Mouse (Mus musculus) liver, adult 2 months (tissue): ENCODE measurements around the gene Itga8. TPM values are rescaled to one million over a fixed set of nuclear protein-coding genes. Genes with fewer than 3 reads are reported as not detected.

Source experiments
- DNase-seq: peaks from one replicate; pipeline ENCODE4 v3.0.0-alpha.2; 2011; ENCODE audit warnings: low read depth, low spot score; ENCODE audit errors: extremely low read depth
- H3K27ac ChIP-seq: fragments of 200-500 bp; replicated peaks from 2 replicates; pipeline ENCODE4 v1.5.1; 2012; ENCODE audit warnings: low read depth, mild to moderate bottlenecking, control low read depth, inconsistent platforms, low read length; ENCODE audit not compliant: insufficient read depth
- H3K27me3 ChIP-seq: fragments of 200-500 bp; 2 replicates; pipeline ENCODE4 v1.6.1; 2012; ENCODE audit warnings: mild to moderate bottlenecking, moderate library complexity, low read length, inconsistent platforms; ENCODE audit not compliant: control insufficient read depth, insufficient read depth
- H3K36me3 ChIP-seq: fragments of 200-500 bp; 2 replicates; pipeline ENCODE4 v1.6.1; 2012; ENCODE audit warnings: low read length, inconsistent platforms; ENCODE audit not compliant: control insufficient read depth, insufficient read depth
- H3K4me1 ChIP-seq: fragments of 200-500 bp; 2 replicates; pipeline ENCODE4 v1.6.1; 2011; ENCODE audit warnings: low read length; ENCODE audit not compliant: control insufficient read depth, insufficient read depth
- H3K4me3 ChIP-seq: fragments of 200-500 bp; 2 replicates; pipeline ENCODE4 v1.5.1; 2011; ENCODE audit warnings: low read depth, mild to moderate bottlenecking, control low read depth, low read length, moderate library complexity; ENCODE audit not compliant: insufficient read depth
- H3K79me2 ChIP-seq: fragments of 200-500 bp; 2 replicates; pipeline ENCODE4 v1.6.1; 2012; ENCODE audit warnings: inconsistent platforms, mild to moderate bottlenecking, low read length, moderate library complexity; ENCODE audit not compliant: control insufficient read depth, insufficient read depth
- H3K9ac ChIP-seq: fragments of 200-500 bp; 2 replicates; pipeline ENCODE4 v1.6.1; 2012; ENCODE audit warnings: low read depth, mild to moderate bottlenecking, control low read depth, inconsistent platforms, low read length
- CTCF ChIP-seq: fragments of 200-500 bp; IDR thresholded peaks from 2 replicates; pipeline ENCODE4 v1.5.1; 2011; ENCODE audit warnings: low read depth, low read length, control low read depth
- POLR2A ChIP-seq: fragments of 200-500 bp; IDR thresholded peaks from 2 replicates; pipeline ENCODE4 v1.6.1; 2011; ENCODE audit warnings: low read length, control low read depth; ENCODE audit not compliant: insufficient read depth; ENCODE audit errors: extremely low read depth
- WGBS: fragments of 180-500 bp; shearing (Covaris S2); methylation state at CpG from one replicate; pipeline ENCODE4 v1.1.7; 2018; 5-methylcytosine and 5-hydroxymethylcytosine counted together
- polyA plus RNA-seq: library from polyadenylated mRNA; depleted of rRNA; stranded (reverse); fragments of >200 nt; gene quantifications from 2 replicates; pipeline ENCODE4 v1.2.3, GENCODE M21; 2012
- total RNA-seq: library from RNA; depleted of rRNA; stranded (reverse); fragments of >200 nt; gene quantifications from 2 replicates; pipeline ENCODE4 v1.2.3, GENCODE M21; 2014

Itga8 gene
- total and polyA plus RNA-seq, 2 experiments: 1.8 to 5.2 TPM

GRCm38 (mm10) chr2:12103183-12103582 is 198.5 kb downstream of the Itga8 start:
- Histone ChIP-seq H3K27ac (no peak overlapping the region), H3K27me3 (no peaks in the 10 kb centered on the region), H3K4me1 (no peaks in the 10 kb centered on the region), H3K36me3 (no peaks in the 10 kb centered on the region), H3K79me2 (no peaks in the 10 kb centered on the region), H3K9ac (no peak overlapping the region), H3K4me3 (no peak overlapping the region)
- TF ChIP-seq CTCF (no peak), POLR2A (no peak)
- WGBS: 86% methylated on average over 1 of the region's 1 CpGs
- no peak for DNase-seq

GRCm38 (mm10) chr2:12092203-12092984 is 209.3 kb downstream of the Itga8 start:
- no peaks in the 10 kb centered on the region for H3K36me3 ChIP-seq
- no peaks in the 10 kb centered on the region for H3K4me1 ChIP-seq
- H3K9ac ChIP-seq: no peak overlapping the region
- 77% methylated on average over 7 of the region's 7 CpGs for WGBS
- no peaks in the 10 kb centered on the region for H3K79me2 ChIP-seq
- no peak for DNase-seq
- H3K27ac ChIP-seq: no peak overlapping the region
- TF ChIP-seq CTCF (no peak), POLR2A (no peak)
- H3K27me3 ChIP-seq: no peaks in the 10 kb centered on the region
- no peak overlapping the region for H3K4me3 ChIP-seq

- TF ChIP-seq POLR2A: no peak
- TF ChIP-seq CTCF: no peak
- no peak for DNase-seq
- Histone ChIP-seq H3K4me1 (no peaks in the 10 kb centered on the region), H3K4me3 (no peak overlapping the region), H3K36me3 (no peaks in the 10 kb centered on the region), H3K27ac (no peak overlapping the region), H3K27me3 (no peaks in the 10 kb centered on the region), H3K9ac (no peak overlapping the region), H3K79me2 (no peaks in the 10 kb centered on the region)
- 72% methylated on average over 2 of the region's 2 CpGs for WGBS
Measured at GRCm38 (mm10) chr2:12090993-12091392, 210.7 kb downstream of the Itga8 start.

- no peak overlapping the region for H3K27ac ChIP-seq
- H3K36me3 ChIP-seq: no peaks in the 10 kb centered on the region
- no peak overlapping the region for H3K9ac ChIP-seq
- no peak for TF ChIP-seq POLR2A
- TF ChIP-seq CTCF: no peak
- no peak overlapping the region for H3K4me3 ChIP-seq
- 76% methylated on average over 2 of the region's 2 CpGs for WGBS
- no peaks in the 10 kb centered on the region for H3K4me1 ChIP-seq
- H3K27me3 ChIP-seq: no peaks in the 10 kb centered on the region
- no peaks in the 10 kb centered on the region for H3K79me2 ChIP-seq
- no peak for DNase-seq
Measured at GRCm38 (mm10) chr2:12085492-12085891, 216.2 kb downstream of the Itga8 start.

- DNase-seq: no peak
- Histone ChIP-seq H3K4me3 (no peak overlapping the region), H3K9ac (no peak overlapping the region), H3K27me3 (no peaks in the 10 kb centered on the region), H3K4me1 (no peaks in the 10 kb centered on the region), H3K36me3 (no peaks in the 10 kb centered on the region), H3K79me2 (no peaks in the 10 kb centered on the region), H3K27ac (no peak overlapping the region)
- TF ChIP-seq CTCF (no peak), POLR2A (no peak)
- WGBS: 81% methylated on average over 4 of the region's 4 CpGs
Measured at GRCm38 (mm10) chr2:12084341-12084740, 217.4 kb downstream of the Itga8 start.

DNA sequence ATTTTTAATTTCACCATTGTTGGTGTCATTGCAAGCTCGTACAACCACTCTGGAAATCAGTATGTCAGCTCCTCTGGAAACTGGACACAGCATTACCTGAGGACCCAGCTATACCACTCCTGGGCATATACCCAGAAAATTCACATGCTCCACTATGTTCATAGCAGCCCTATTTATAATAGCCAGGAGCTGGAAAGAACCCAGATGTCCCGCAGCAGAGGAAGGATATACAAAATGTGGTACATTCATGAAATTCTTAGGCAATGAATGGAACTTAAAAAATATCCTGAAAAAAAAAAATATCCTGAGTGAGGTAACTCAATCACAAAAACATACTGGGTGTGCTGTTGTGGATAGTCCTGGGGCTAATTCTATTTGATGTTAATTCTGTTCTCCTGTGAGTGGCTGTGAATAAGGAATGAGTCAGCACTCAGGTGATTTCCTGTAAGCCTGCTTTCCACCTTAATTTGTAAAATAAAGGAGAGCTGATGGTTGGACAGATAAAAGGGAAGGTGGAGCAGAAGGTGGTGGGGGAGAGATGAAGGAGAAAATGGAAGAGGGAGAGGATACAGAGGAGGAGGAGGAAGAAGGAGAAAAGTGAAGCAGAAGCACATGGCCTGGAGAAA is 224.3 kb downstream of the Itga8 start:
- 81% methylated on average over 2 of the region's 2 CpGs for WGBS
- Histone ChIP-seq H3K9ac (no peak overlapping the region), H3K4me3 (no peak overlapping the region), H3K79me2 (no peaks in the 10 kb centered on the region), H3K27ac (no peak overlapping the region), H3K4me1 (no peaks in the 10 kb centered on the region), H3K36me3 (no peaks in the 10 kb centered on the region), H3K27me3 (no peaks in the 10 kb centered on the region)
- TF ChIP-seq CTCF (no peak), POLR2A (no peak)
- no peak for DNase-seq
